Mouse (Mus musculus) brain, embryonic 14.5 days (tissue): ENCODE data around the gene Olfr263.

ENCODE experiments used
- CTCF ChIP-seq: fragments of 200-500 bp; IDR thresholded peaks from 2 replicates; pipeline ENCODE4 v1.5.1; 2012; ENCODE audit warnings: inconsistent platforms, mild to moderate bottlenecking, moderate library complexity, borderline replicate concordance; ENCODE audit not compliant: insufficient read depth, insufficient read length; ENCODE audit errors: extremely low read depth
- POLR2A ChIP-seq: fragments of 200-500 bp; IDR thresholded peaks from 2 replicates; pipeline ENCODE4 v1.6.1; 2012; ENCODE audit warnings: mild to moderate bottlenecking, inconsistent platforms, borderline replicate concordance; ENCODE audit not compliant: poor library complexity, insufficient read depth, insufficient read length, severe bottlenecking; ENCODE audit errors: extremely low read depth

DNA sequence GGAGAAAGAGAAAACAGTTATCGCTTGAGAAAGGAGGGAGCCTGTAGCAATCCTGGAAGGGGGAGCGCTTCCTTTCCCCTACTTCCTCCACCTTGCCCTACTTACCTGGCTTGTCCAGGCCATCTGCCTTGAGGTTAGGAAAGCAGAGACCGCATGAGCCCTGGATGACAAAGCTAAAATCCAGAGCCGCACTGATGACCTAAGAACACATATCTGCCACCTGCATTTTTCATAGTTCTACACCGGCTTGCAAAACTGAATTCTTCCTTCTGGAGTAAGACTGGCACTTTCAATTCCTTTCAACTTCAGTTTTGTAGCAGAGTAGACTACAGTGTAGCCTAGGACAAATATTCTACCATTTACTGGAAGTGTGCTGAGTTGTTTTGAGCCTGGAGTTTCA lies 48.9 kb downstream of the Olfr263 start:
- TF ChIP-seq CTCF (no peak), POLR2A (no peak)
